Mouse (Mus musculus): ENCODE results near the gene Acin1. TPM values are rescaled to one million over a fixed set of nuclear protein-coding genes. Genes with fewer than 3 reads are reported as not detected.

The Acin1 gene
- polyA plus RNA-seq (2014; fragmentation: Nextera tagmentation; extraction: Ambion mirVana), result 150 and 160 TPM in 2 replicates

GRCm38 (mm10) chr14:54686522-54687143, at the start of gene Acin1:
Gene Acin1, minus strand, starts transcription at chr14:54686931.
- Histone ChIP-seq H3K4me2 (ENCODE audit: low read depth, low read length, severe bottlenecking) (peak within 1 kb of the TSS; percentile 78), H3K9ac (ENCODE audit: low read length) (peak within 1 kb of the TSS; percentile 92), H3K27me3 (ENCODE audit: control insufficient read depth, insufficient read depth, low read length) (no peaks in the 10 kb centered on the region), H3K9me3 (ENCODE audit: control insufficient read depth, low read length) (no peaks in the 10 kb centered on the region), H3K27ac (ENCODE audit: low read depth, low read length) (peak within 1 kb of the TSS; percentile 69), H3K4me1 (replicated peaks; ENCODE audit: control insufficient read depth, insufficient read depth, low read length) (peaks cover 5% of the 10 kb centered on the region; the same call in 1 of the 2 replicates), H3K36me3 (ENCODE audit: control insufficient read depth, insufficient read depth, low read length) (peaks cover 6% of the 10 kb centered on the region), H3K4me3 (ENCODE audit: low read depth, low read length) (peak within 1 kb of the TSS; percentile 75)
- under 1% methylated on average over 44 of the region's 44 CpGs for WGBS
- ATAC-seq (replicated peaks; ENCODE audit: low FRiP score) (peak; percentile 97), DNase-seq (ENCODE audit: low spot score) (peak; percentile 99)

- H3K4me1 ChIP-seq (replicated peaks; ENCODE audit: control insufficient read depth, insufficient read depth, low read length), result peaks cover 4% of the 10 kb centered on the region; the same call in 1 of the 2 replicates
- 86% methylated on average over 4 of the region's 4 CpGs for WGBS
- DNase-seq (ENCODE audit: low spot score), result no peak
- H3K27ac ChIP-seq (ENCODE audit: low read depth, low read length), result no peak overlapping the region
- H3K4me3 ChIP-seq (ENCODE audit: low read depth, low read length), result no peak overlapping the region
- no peak for ATAC-seq (replicated peaks; ENCODE audit: low FRiP score)
- no peak overlapping the region for H3K9ac ChIP-seq (ENCODE audit: low read length)
- no peaks in the 10 kb centered on the region for H3K36me3 ChIP-seq (ENCODE audit: control insufficient read depth, insufficient read depth, low read length)
- H3K27me3 ChIP-seq (ENCODE audit: control insufficient read depth, insufficient read depth, low read length), result no peaks in the 10 kb centered on the region
- no peak overlapping the region for H3K4me2 ChIP-seq (ENCODE audit: low read depth, low read length, severe bottlenecking)
- H3K9me3 ChIP-seq (ENCODE audit: control insufficient read depth, low read length), result no peaks in the 10 kb centered on the region
Observed at GRCm38 (mm10) chr14:54735221-54735620, 48.5 kb upstream of the Acin1 start.

GRCm38 (mm10) chr14:54734004-54734403, 47.3 kb upstream of the Acin1 start:
- H3K9ac ChIP-seq (ENCODE audit: low read length), result no peak overlapping the region
- DNase-seq (ENCODE audit: low spot score) (no peak), ATAC-seq (replicated peaks; ENCODE audit: low FRiP score) (no peak)
- peaks cover 4% of the 10 kb centered on the region; the same call in 1 of the 2 replicates for H3K4me1 ChIP-seq (replicated peaks; ENCODE audit: control insufficient read depth, insufficient read depth, low read length)
- no peaks in the 10 kb centered on the region for H3K9me3 ChIP-seq (ENCODE audit: control insufficient read depth, low read length)
- H3K4me3 ChIP-seq (ENCODE audit: low read depth, low read length), result no peak overlapping the region
- 87% methylated on average over 4 of the region's 4 CpGs for WGBS
- H3K27me3 ChIP-seq (ENCODE audit: control insufficient read depth, insufficient read depth, low read length), result no peaks in the 10 kb centered on the region
- H3K36me3 ChIP-seq (ENCODE audit: control insufficient read depth, insufficient read depth, low read length), result no peaks in the 10 kb centered on the region
- no peak overlapping the region for H3K27ac ChIP-seq (ENCODE audit: low read depth, low read length)
- no peak overlapping the region for H3K4me2 ChIP-seq (ENCODE audit: low read depth, low read length, severe bottlenecking)

- WGBS, result 86% methylated on average over 8 of the region's 8 CpGs
- Histone ChIP-seq H3K4me3 (ENCODE audit: low read depth, low read length) (no peak overlapping the region), H3K27me3 (ENCODE audit: control insufficient read depth, insufficient read depth, low read length) (no peaks in the 10 kb centered on the region), H3K4me1 (replicated peaks; ENCODE audit: control insufficient read depth, insufficient read depth, low read length) (0 out of 2 replicates have a peak, but pooled peaks cover 2% of the 10 kb centered on the region), H3K9ac (ENCODE audit: low read length) (no peak overlapping the region), H3K36me3 (ENCODE audit: control insufficient read depth, insufficient read depth, low read length) (no peaks in the 10 kb centered on the region), H3K4me2 (ENCODE audit: low read depth, low read length, severe bottlenecking) (no peak overlapping the region), H3K27ac (ENCODE audit: low read depth, low read length) (no peak overlapping the region), H3K9me3 (ENCODE audit: control insufficient read depth, low read length) (no peaks in the 10 kb centered on the region)
- no peak for DNase-seq (ENCODE audit: low spot score)
- no peak for ATAC-seq (replicated peaks; ENCODE audit: low FRiP score)
Observed at GRCm38 (mm10) chr14:54732206-54732605, 45.5 kb upstream of the Acin1 start.

- Histone ChIP-seq H3K9me3 (ENCODE audit: control insufficient read depth, low read length) (no peaks in the 10 kb centered on the region), H3K36me3 (ENCODE audit: control insufficient read depth, insufficient read depth, low read length) (no peaks in the 10 kb centered on the region), H3K4me3 (ENCODE audit: low read depth, low read length) (no peak overlapping the region), H3K4me2 (ENCODE audit: low read depth, low read length, severe bottlenecking) (no peak overlapping the region), H3K27me3 (ENCODE audit: control insufficient read depth, insufficient read depth, low read length) (no peaks in the 10 kb centered on the region), H3K4me1 (replicated peaks; ENCODE audit: control insufficient read depth, insufficient read depth, low read length) (no peaks in the 10 kb centered on the region), H3K9ac (ENCODE audit: low read length) (no peak overlapping the region), H3K27ac (ENCODE audit: low read depth, low read length) (no peak overlapping the region)
- no peak for ATAC-seq (replicated peaks; ENCODE audit: low FRiP score)
- 96% methylated on average over 6 of the region's 6 CpGs for WGBS
- no peak for DNase-seq (ENCODE audit: low spot score)
Observed at GRCm38 (mm10) chr14:54730305-54730704, 43.6 kb upstream of the Acin1 start.

- H3K27me3 ChIP-seq (ENCODE audit: control insufficient read depth, insufficient read depth, low read length), result no peaks in the 10 kb centered on the region
- H3K4me2 ChIP-seq (ENCODE audit: low read depth, low read length, severe bottlenecking), result no peak overlapping the region
- no peak overlapping the region for H3K9ac ChIP-seq (ENCODE audit: low read length)
- H3K27ac ChIP-seq (ENCODE audit: low read depth, low read length), result no peak overlapping the region
- 62% methylated on average over 13 of the region's 13 CpGs for WGBS
- no peaks in the 10 kb centered on the region for H3K4me1 ChIP-seq (replicated peaks; ENCODE audit: control insufficient read depth, insufficient read depth, low read length)
- no peaks in the 10 kb centered on the region for H3K9me3 ChIP-seq (ENCODE audit: control insufficient read depth, low read length)
- ATAC-seq (replicated peaks; ENCODE audit: low FRiP score), result no peak
- no peaks in the 10 kb centered on the region for H3K36me3 ChIP-seq (ENCODE audit: control insufficient read depth, insufficient read depth, low read length)
- no peak overlapping the region for H3K4me3 ChIP-seq (ENCODE audit: low read depth, low read length)
- no peak for DNase-seq (ENCODE audit: low spot score)
Observed at GRCm38 (mm10) chr14:54728823-54729653, 42.3 kb upstream of the Acin1 start.

- DNase-seq (ENCODE audit: low spot score) (no peak), ATAC-seq (replicated peaks; ENCODE audit: low FRiP score) (no peak)
- Histone ChIP-seq H3K27me3 (ENCODE audit: control insufficient read depth, insufficient read depth, low read length) (no peaks in the 10 kb centered on the region), H3K36me3 (ENCODE audit: control insufficient read depth, insufficient read depth, low read length) (no peaks in the 10 kb centered on the region), H3K27ac (ENCODE audit: low read depth, low read length) (no peak overlapping the region), H3K9me3 (ENCODE audit: control insufficient read depth, low read length) (no peaks in the 10 kb centered on the region), H3K4me3 (ENCODE audit: low read depth, low read length) (no peak overlapping the region), H3K4me2 (ENCODE audit: low read depth, low read length, severe bottlenecking) (no peak overlapping the region), H3K9ac (ENCODE audit: low read length) (no peak overlapping the region), H3K4me1 (replicated peaks; ENCODE audit: control insufficient read depth, insufficient read depth, low read length) (no peaks in the 10 kb centered on the region)
- 78% methylated on average over 5 of the region's 5 CpGs for WGBS
Observed at GRCm38 (mm10) chr14:54727565-54727964, 40.8 kb upstream of the Acin1 start.

- no peaks in the 10 kb centered on the region for H3K4me1 ChIP-seq (replicated peaks; ENCODE audit: control insufficient read depth, insufficient read depth, low read length)
- no peaks in the 10 kb centered on the region for H3K9me3 ChIP-seq (ENCODE audit: control insufficient read depth, low read length)
- ATAC-seq (replicated peaks; ENCODE audit: low FRiP score) (no peak), DNase-seq (ENCODE audit: low spot score) (no peak)
- no peak overlapping the region for H3K4me3 ChIP-seq (ENCODE audit: low read depth, low read length)
- H3K9ac ChIP-seq (ENCODE audit: low read length), result no peak overlapping the region
- H3K27ac ChIP-seq (ENCODE audit: low read depth, low read length), result no peak overlapping the region
- WGBS, result 73% methylated on average over 6 of the region's 6 CpGs
- H3K27me3 ChIP-seq (ENCODE audit: control insufficient read depth, insufficient read depth, low read length), result no peaks in the 10 kb centered on the region
- no peaks in the 10 kb centered on the region for H3K36me3 ChIP-seq (ENCODE audit: control insufficient read depth, insufficient read depth, low read length)
- no peak overlapping the region for H3K4me2 ChIP-seq (ENCODE audit: low read depth, low read length, severe bottlenecking)
Observed at GRCm38 (mm10) chr14:54724049-54724448, 37.3 kb upstream of the Acin1 start.

All from forebrain, embryonic 11.5 days (tissue).